Mouse (Mus musculus) kidney, adult 2 months (tissue): ENCODE results near the gene Cstad. TPM values are rescaled to one million over a fixed set of nuclear protein-coding genes. Genes with fewer than 3 reads are reported as not detected.

Experiments used
- DNase-seq: peaks from one replicate; pipeline ENCODE4 v3.0.0; 2021
- H3K27ac ChIP-seq: fragments of 200-500 bp; 2 replicates; pipeline ENCODE4 v1.5.1; 2012; ENCODE audit warnings: low read depth, low read length, control low read depth, inconsistent platforms; ENCODE audit not compliant: insufficient read depth
- H3K27me3 ChIP-seq: fragments of 200-500 bp; replicated peaks from 2 replicates; pipeline ENCODE4 v1.6.1; 2012; ENCODE audit warnings: mild to moderate bottlenecking, moderate library complexity, low read length, inconsistent platforms; ENCODE audit not compliant: control insufficient read depth, insufficient read depth
- H3K36me3 ChIP-seq: fragments of 200-500 bp; 2 replicates; pipeline ENCODE4 v1.6.1; 2012; ENCODE audit warnings: mild to moderate bottlenecking, moderate library complexity, low read length, inconsistent platforms; ENCODE audit not compliant: control insufficient read depth, insufficient read depth
- H3K4me1 ChIP-seq: fragments of 200-500 bp; 2 replicates; pipeline ENCODE4 v1.6.1; 2011; ENCODE audit warnings: low read length; ENCODE audit not compliant: control insufficient read depth, insufficient read depth
- H3K4me3 ChIP-seq: fragments of 200-500 bp; 2 replicates; pipeline ENCODE4 v1.5.1; 2011; ENCODE audit warnings: mild to moderate bottlenecking, low read depth, low read length, control low read depth; ENCODE audit not compliant: insufficient read depth
- CTCF ChIP-seq: fragments of 200-500 bp; conservative IDR thresholded peaks from 2 replicates; pipeline ENCODE4 v1.5.1; 2011; ENCODE audit warnings: low read depth, mild to moderate bottlenecking, control low read depth, low read length, moderate library complexity, mixed read lengths; ENCODE audit not compliant: insufficient read depth, insufficient read length
- POLR2A ChIP-seq: fragments of 200-500 bp; IDR thresholded peaks from one replicate; pipeline ENCODE4 v1.6.1; 2011; ENCODE audit warnings: low read depth, low read length, control low read depth
- WGBS: fragments of 180-500 bp; shearing (Covaris S2); methylation state at CpG from one replicate; pipeline ENCODE4 v1.1.7; 2018; 5-methylcytosine and 5-hydroxymethylcytosine counted together
- polyA plus RNA-seq: library from polyadenylated mRNA; depleted of rRNA; stranded (reverse); fragments of >200 nt; gene quantifications from 2 replicates; pipeline ENCODE4 v1.2.3, GENCODE M21; 2012

Gene Cstad
- polyA plus RNA-seq, 1 experiment: 1.2 TPM

DNA sequence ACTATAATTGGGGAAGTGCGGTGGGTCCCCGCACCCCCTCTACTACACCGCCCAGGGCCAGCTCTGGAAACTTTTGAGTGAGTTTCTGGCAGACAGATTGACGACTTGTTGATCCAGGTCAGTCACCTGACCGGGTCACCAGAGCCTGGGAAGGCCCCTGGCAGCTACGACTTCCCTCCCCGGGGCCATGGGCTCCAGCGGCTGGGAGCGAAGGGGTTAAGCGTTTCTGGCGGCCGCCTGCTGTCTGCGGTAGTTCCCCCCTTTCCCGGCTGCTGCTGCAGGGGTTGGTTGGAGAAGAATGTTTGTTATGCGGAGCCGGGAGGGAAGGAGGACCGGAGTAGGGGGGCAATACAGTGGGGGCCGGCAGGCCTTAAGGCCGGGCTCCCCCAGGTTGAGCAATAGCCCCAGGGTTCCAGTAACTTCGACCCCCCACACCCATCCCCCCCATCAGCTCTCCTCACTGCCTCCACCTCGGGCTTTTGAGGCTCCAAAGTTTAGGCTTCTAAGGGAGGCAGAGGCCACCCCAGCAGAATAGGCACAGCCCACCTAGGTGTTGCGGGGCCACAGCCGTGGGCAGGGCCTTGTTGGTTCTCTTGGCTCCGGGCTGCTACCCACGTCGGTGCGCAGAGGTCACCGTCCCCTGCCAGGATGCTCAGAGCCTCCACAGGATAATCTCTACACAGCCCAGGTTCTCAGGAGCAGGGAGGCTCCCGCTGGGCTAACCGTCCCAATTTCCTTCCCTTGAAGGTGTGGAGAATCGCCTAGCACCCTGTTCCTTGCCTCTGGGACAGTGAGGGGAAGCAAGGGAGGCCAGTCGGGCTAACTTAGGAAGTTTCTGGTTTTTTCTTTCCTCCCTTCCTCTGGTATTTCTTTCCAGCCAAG lies 10.3 kb downstream of the Cstad start:
- TF ChIP-seq POLR2A (no peak), CTCF (no peak)
- DNase-seq: peak; percentile 48
- Histone ChIP-seq H3K4me3 (no peak overlapping the region), H3K27me3 (no peaks in the 10 kb centered on the region), H3K36me3 (no peaks in the 10 kb centered on the region), H3K27ac (peak overlapping the region; percentile 51), H3K4me1 (peaks cover 9% of the 10 kb centered on the region; the same call in 1 of the 2 replicates)
- 7% methylated on average over 32 of the region's 32 CpGs for WGBS

DNA sequence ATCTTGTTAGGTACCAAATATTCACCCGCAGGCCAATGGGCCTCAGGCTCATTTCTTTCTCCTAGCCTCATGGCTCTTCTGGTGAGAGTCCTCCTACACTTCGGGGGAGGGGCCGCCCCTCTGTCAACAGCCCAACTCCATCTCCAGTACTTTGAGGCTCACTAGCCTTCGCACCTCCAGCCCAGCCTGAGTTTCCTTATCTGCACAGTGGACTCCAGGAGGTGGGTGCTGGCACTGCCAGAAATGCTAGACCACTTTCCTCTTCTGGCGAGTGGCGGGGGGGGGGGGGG lies 10.9 kb downstream of the Cstad start:
- peak overlapping the region; percentile 51 for H3K27ac ChIP-seq
- no peaks in the 10 kb centered on the region for H3K36me3 ChIP-seq
- no peak for DNase-seq
- no peak overlapping the region for H3K4me3 ChIP-seq
- no peaks in the 10 kb centered on the region for H3K27me3 ChIP-seq
- TF ChIP-seq CTCF (no peak), POLR2A (no peak)
- H3K4me1 ChIP-seq: peaks cover 6% of the 10 kb centered on the region; the same call in 1 of the 2 replicates
- 33% methylated on average over 5 of the region's 6 CpGs for WGBS

DNA sequence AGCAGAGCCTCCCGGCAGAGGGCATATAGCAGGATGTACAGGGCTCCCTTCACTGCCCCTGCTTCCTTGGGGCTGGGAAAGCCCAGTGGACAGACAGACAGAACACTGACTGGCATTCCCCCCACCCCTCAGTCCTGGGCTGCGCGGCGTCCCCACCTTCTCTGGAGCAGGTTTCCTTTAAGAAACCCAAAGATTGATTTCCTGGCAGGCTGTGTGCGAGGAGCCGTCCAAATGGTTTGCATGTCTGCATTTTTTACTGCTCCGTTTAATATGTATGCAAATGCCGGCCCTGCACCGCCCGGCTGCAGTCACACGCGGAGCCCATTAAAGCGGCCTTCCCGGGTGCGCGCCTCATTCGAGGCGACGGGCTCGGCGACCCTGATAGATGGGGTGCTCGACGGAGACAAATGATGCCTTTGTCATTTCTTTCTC lies 11.8 kb downstream of the Cstad start:
- Histone ChIP-seq H3K27me3 (no peaks in the 10 kb centered on the region), H3K4me3 (no peak overlapping the region; the same call in 1 of the 2 replicates), H3K27ac (peak overlapping the region; percentile 36; the same call in 1 of the 2 replicates), H3K4me1 (peaks cover 6% of the 10 kb centered on the region; the same call in 1 of the 2 replicates), H3K36me3 (no peaks in the 10 kb centered on the region)
- TF ChIP-seq CTCF (no peak), POLR2A (no peak)
- peak; percentile 66 for DNase-seq
- 20% methylated on average over 23 of the region's 23 CpGs for WGBS

DNA sequence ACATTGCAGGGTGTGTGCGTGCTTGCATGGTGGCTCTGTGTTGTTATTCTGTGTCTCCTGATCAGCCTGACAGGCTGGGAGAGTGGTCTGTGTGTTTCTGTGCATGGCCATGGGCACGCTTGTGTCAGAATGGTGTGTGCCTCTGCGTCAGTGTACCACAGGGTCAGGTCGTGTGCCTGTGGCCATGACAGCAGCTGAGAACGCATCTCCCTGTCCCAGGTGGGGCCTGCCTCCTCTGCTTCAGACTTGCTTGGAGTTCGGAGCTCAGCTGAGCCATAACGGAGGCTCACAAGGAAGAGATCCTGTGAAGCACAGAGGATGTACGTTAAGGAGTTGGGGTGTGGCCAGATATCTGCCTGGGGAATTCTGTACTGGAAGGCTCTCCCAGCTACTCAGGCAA lies 13.1 kb downstream of the Cstad start:
- Histone ChIP-seq H3K4me3 (no peak overlapping the region), H3K27me3 (no peaks in the 10 kb centered on the region), H3K27ac (no peak overlapping the region), H3K4me1 (peaks cover 6% of the 10 kb centered on the region; the same call in 1 of the 2 replicates), H3K36me3 (no peaks in the 10 kb centered on the region)
- 83% methylated on average over 8 of the region's 8 CpGs for WGBS
- DNase-seq: no peak
- TF ChIP-seq CTCF (no peak), POLR2A (no peak)

DNA sequence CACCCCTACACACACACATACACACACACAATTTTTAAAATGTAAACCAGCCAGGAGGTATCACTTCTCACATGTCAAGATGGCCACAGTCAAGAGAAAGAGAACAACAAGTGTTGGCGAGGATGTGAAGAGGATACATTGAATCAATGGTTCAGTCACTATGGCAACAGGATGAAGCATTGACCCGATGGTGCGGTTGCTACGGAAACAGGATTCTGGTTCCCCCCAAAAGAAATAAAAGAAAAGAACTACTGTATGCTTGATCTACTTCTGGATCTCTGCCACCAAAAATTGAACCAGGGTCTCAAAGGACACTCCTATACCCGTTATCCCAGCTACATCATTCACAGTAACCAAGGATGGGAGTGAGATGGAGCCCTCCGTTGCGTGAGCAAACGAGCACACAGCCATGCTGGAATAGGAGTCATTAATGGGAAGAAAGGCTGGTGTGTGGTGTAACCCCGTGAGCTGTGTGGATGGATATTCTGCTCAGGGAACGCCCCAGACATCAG lies 13.9 kb downstream of the Cstad start:
- H3K27ac ChIP-seq: no peak overlapping the region
- H3K27me3 ChIP-seq: no peaks in the 10 kb centered on the region
- 93% methylated on average over 10 of the region's 10 CpGs for WGBS
- H3K4me3 ChIP-seq: no peak overlapping the region
- no peak for TF ChIP-seq POLR2A
- TF ChIP-seq CTCF: no peak
- peaks cover 6% of the 10 kb centered on the region; the same call in 1 of the 2 replicates for H3K4me1 ChIP-seq
- no peaks in the 10 kb centered on the region for H3K36me3 ChIP-seq
- DNase-seq: no peak

DNA sequence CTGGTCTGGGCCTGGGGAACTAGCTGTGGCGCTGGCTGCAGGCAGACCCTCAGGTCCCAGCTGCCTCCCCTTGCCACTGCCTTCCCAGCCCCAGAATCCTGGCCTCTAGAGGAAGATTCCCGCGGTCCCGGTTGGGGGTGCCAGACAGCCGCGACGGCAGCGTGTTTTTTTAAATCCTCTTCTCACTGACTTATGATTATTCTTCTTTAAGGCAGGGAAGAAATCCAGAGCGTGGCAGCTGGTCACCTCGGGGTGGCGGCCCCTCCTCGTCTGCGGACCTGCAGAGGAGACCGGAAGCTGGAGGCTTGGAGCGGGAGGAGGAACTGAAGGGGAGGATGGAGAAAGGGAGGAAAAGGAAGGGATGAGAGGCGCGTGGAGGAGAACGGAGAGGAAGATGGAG lies 18.7 kb downstream of the Cstad start:
- H3K4me1 ChIP-seq: peaks cover 8% of the 10 kb centered on the region; the same call in 1 of the 2 replicates
- 0 out of 2 replicates have a peak overlapping the region, but pooled peaks have one; percentile 1 for H3K27ac ChIP-seq
- H3K36me3 ChIP-seq: no peaks in the 10 kb centered on the region
- peak; percentile 80 for DNase-seq
- WGBS: 6% methylated on average over 18 of the region's 18 CpGs
- TF ChIP-seq POLR2A (no peak), CTCF (peak; percentile 26; the same call in 1 of the 2 replicates)
- no peak overlapping the region for H3K4me3 ChIP-seq
- no peaks in the 10 kb centered on the region for H3K27me3 ChIP-seq
